Comparison of ENCODE assay signal across 15 mouse cellular contexts in genomic region chr16:44212703-44213102, GRCm38 (mm10).
"Had no signal": no experiment of that assay in that cellular context is flagged by ENCODE, and none has a peak within 500 bp of the region (broad histone marks: within the 10 kb centered on the region; RNA-seq: fewer than 3 reads in every experiment).

No protein-coding gene starts in this region.

- H3K9me3 ChIP-seq: limb, embryonic 13.5 days; midbrain, embryonic 10.5 days; neural tube, embryonic 15.5 days had no signal

- H3K4me3 ChIP-seq: limb, embryonic 13.5 days; midbrain, embryonic 10.5 days; myocyte; neural tube, embryonic 15.5 days had no signal

- H3K9ac ChIP-seq: limb, embryonic 13.5 days; liver, embryonic 14.5 days; neural tube, embryonic 15.5 days had no signal

- H3K4me1 ChIP-seq: limb, embryonic 13.5 days; midbrain, embryonic 10.5 days; neural tube, embryonic 15.5 days had no signal

- H3K27ac ChIP-seq: kidney, postnatal 0 days; limb, embryonic 13.5 days; liver, embryonic 14.5 days; midbrain, embryonic 10.5 days; neural tube, embryonic 15.5 days had no signal

- H3K4me2 ChIP-seq: limb, embryonic 13.5 days; neural tube, embryonic 15.5 days had no signal

- H3K27me3 ChIP-seq: limb, embryonic 13.5 days; neural tube, embryonic 15.5 days had no signal

- DNase-seq: kidney, adult 11 months; kidney, adult 9 months; kidney, postnatal 4 days; left cerebral cortex, postnatal 4 days; lung, adult 18-20 months; lung, postnatal 4 days; midbrain, embryonic 14.5 days; thymus, adult 18-20 months; thymus, postnatal 14 days had no signal
